Mouse (Mus musculus) intestine, embryonic 15.5 days (tissue): ENCODE measurements around the gene Trcg1. TPM values are rescaled to one million over a fixed set of nuclear protein-coding genes. Genes with fewer than 3 reads are reported as not detected.
"Not testable (repeated sequence)": the region's sequence is repeated elsewhere in the genome, so short reads cannot be mapped to it uniquely, and the experiment has no call there.

Source experiments
- ATAC-seq: fragments of 200-750 bp; cut with Nextera tagmentation; 2 replicates; pipeline ENCODE4 v1.8.0; 2017; ENCODE audit warnings: moderate TSS enrichment, moderate library complexity
- H3K27ac ChIP-seq: fragments of 300-500 bp; sonication (generic); 2 replicates; pipeline ENCODE4 v1.5.1; 2015; ENCODE audit warnings: mild to moderate bottlenecking, inconsistent platforms
- H3K27me3 ChIP-seq: fragments of 300-500 bp; sonication (generic); replicated peaks from 2 replicates; pipeline ENCODE4 v1.6.1; 2015; ENCODE audit warnings: inconsistent platforms
- H3K36me3 ChIP-seq: fragments of 300-500 bp; sonication (generic); 2 replicates; pipeline ENCODE4 v1.6.1; 2015; ENCODE audit warnings: inconsistent platforms
- H3K4me1 ChIP-seq: fragments of 300-500 bp; sonication (generic); replicated peaks from 2 replicates; pipeline ENCODE4 v1.6.1; 2015; ENCODE audit warnings: inconsistent platforms
- H3K4me2 ChIP-seq: fragments of 300-500 bp; sonication (generic); replicated peaks from 2 replicates; pipeline ENCODE4 v1.6.1; 2015; ENCODE audit warnings: mild to moderate bottlenecking, inconsistent platforms
- H3K4me3 ChIP-seq: fragments of 300-500 bp; sonication (generic); replicated peaks from 2 replicates; pipeline ENCODE4 v1.5.1; 2015; ENCODE audit warnings: inconsistent platforms
- H3K9ac ChIP-seq: fragments of 300-500 bp; sonication (generic); 2 replicates; pipeline ENCODE4 v1.6.1; 2015; ENCODE audit warnings: inconsistent platforms
- H3K9me3 ChIP-seq: fragments of 300-500 bp; sonication (generic); 2 replicates; pipeline ENCODE4 v1.6.1; 2016; ENCODE audit warnings: inconsistent platforms
- WGBS: fragments of 180-500 bp; shearing (Covaris S2); methylation state at CpG from one replicate; pipeline ENCODE4 v1.1.7; 2015; 5-methylcytosine and 5-hydroxymethylcytosine counted together
- polyA plus RNA-seq: library from polyadenylated mRNA; unstranded; fragments of >200 nt; fragmentation: Nextera tagmentation; extraction: Ambion mirVana; gene quantifications from 2 replicates; pipeline ENCODE4 v1.2.1, GENCODE M21; 2015

The Trcg1 gene
- polyA plus RNA-seq, 1 experiment from 2014 or later = not detected

DNA sequence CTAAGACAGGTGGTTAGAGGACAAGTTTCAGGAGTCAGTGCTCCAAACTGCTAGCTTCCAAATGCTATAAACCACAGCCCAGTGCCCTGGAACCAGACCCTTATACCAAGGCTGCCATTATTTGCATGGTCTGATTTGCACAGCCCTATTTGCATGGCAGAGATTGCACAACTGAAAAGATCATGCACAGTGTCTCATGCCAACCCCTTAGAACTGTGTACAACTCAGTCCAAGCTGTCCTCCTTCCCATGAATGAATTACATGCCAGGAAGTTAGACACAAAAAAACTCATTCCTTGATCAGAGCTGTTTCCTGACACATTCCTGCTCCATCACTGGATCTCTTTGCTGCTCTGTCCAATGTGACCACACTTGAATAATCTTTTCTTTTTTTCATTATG, 13.0 kb upstream of the Trcg1 start:
- Histone ChIP-seq H3K9me3 (no peaks in the 10 kb centered on the region), H3K4me2 (no peak overlapping the region), H3K27me3 (no peaks in the 10 kb centered on the region), H3K36me3 (no peaks in the 10 kb centered on the region), H3K4me3 (no peak overlapping the region), H3K4me1 (no peaks in the 10 kb centered on the region), H3K27ac (no peak overlapping the region), H3K9ac (no peak overlapping the region)
- ATAC-seq = no peak

- Histone ChIP-seq H3K9ac (no peak overlapping the region), H3K36me3 (no peaks in the 10 kb centered on the region), H3K9me3 (no peaks in the 10 kb centered on the region), H3K4me2 (no peak overlapping the region), H3K4me3 (no peak overlapping the region), H3K27ac (no peak overlapping the region), H3K27me3 (no peaks in the 10 kb centered on the region), H3K4me1 (peaks cover 7% of the 10 kb centered on the region; the same call in 1 of the 2 replicates)
- no peak for ATAC-seq
- 74% methylated on average over 13 of the region's 13 CpGs for WGBS
Observed at GRCm38 (mm10) chr9:57225780-57226627, 10.4 kb upstream of the Trcg1 start.

- not testable (repeated sequence) for H3K4me3 ChIP-seq, H3K9ac ChIP-seq, H3K27me3 ChIP-seq, ATAC-seq, H3K36me3 ChIP-seq, H3K4me2 ChIP-seq, H3K4me1 ChIP-seq, H3K27ac ChIP-seq, H3K9me3 ChIP-seq
- 86% methylated on average over 6 of the region's 6 CpGs for whole genome bisulfite sequencing
Observed at GRCm38 (mm10) chr9:57226628-57227122, 9.7 kb upstream of the Trcg1 start.

- Histone ChIP-seq H3K27me3 (no peaks in the 10 kb centered on the region), H3K9me3 (no peaks in the 10 kb centered on the region), H3K36me3 (no peaks in the 10 kb centered on the region), H3K4me2 (no peak overlapping the region), H3K9ac (no peak overlapping the region), H3K4me1 (peaks cover 7% of the 10 kb centered on the region; the same call in 1 of the 2 replicates), H3K27ac (no peak overlapping the region), H3K4me3 (no peak overlapping the region)
- WGBS = 62% methylated on average over 5 of the region's 5 CpGs
- no peak for ATAC-seq
Observed at GRCm38 (mm10) chr9:57227203-57227602, 9.2 kb upstream of the Trcg1 start.

DNA sequence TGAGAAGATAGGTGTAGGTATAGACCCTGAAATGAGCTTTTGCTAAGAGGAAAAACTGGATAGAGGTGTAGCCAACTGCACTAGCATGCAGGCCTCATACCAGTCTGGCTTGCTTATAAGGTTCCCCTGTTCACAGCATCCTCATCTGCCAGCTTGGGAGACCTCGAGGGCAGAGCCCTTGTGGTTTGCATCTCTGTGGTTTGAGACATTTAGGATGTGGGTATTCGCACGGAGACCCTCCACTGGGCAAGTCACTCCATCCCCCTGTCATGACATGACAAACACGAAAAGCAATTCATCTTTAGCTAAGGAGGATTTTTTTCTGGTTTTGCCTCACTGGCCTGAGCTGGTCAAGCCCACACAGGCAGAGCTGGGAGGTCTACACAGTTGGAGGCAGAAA, 8.2 kb upstream of the Trcg1 start:
- no peaks in the 10 kb centered on the region for H3K9me3 ChIP-seq
- H3K27ac ChIP-seq = no peak overlapping the region
- H3K9ac ChIP-seq = no peak overlapping the region
- H3K4me3 ChIP-seq = no peak overlapping the region
- no peaks in the 10 kb centered on the region for H3K27me3 ChIP-seq
- H3K36me3 ChIP-seq = no peaks in the 10 kb centered on the region
- peaks cover 7% of the 10 kb centered on the region; the same call in 1 of the 2 replicates for H3K4me1 ChIP-seq
- ATAC-seq = no peak
- WGBS = 74% methylated on average over 4 of the region's 4 CpGs
- H3K4me2 ChIP-seq = no peak overlapping the region

GRCm38 (mm10) chr9:57229726-57230125, 6.6 kb upstream of the Trcg1 start:
- Histone ChIP-seq H3K4me1 (peaks cover 7% of the 10 kb centered on the region; the same call in 1 of the 2 replicates), H3K4me2 (no peak overlapping the region), H3K9me3 (no peaks in the 10 kb centered on the region), H3K27ac (no peak overlapping the region), H3K9ac (no peak overlapping the region), H3K4me3 (no peak overlapping the region), H3K27me3 (no peaks in the 10 kb centered on the region), H3K36me3 (no peaks in the 10 kb centered on the region)
- ATAC-seq = no peak
- 68% methylated on average over 4 of the region's 4 CpGs for WGBS

DNA sequence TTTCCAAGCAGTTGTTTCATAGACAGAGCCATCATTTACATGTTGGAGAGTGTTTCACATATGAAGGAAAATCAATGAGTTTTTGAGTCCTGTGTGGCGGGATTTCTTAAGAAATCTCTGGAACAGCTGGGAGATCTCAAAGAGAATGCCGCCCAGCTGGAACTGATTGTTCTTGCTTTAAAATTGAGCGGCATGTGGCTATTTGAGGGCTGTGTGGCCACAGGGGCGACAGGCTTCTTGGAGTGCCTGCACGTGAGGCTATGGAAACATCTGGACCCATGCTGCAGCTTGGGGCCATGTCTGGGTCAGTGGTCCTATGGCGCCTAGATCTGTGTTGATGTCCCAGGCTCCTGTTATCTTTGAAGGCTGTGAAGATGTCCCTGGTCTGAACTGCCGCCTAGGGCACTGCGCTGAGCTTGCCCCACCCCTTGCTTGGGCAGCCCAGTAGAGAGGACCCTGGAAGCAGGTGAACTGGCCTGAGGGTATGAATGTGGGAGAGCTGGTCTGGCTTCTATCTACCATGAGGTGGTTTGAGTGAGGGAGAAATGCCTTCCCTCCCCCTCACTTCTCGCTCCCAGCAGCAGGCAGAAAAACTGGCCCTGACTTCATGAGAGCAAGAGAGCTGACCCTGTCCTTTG, 6.1 kb upstream of the Trcg1 start:
- 61% methylated on average over 9 of the region's 9 CpGs for WGBS

GRCm38 (mm10) chr9:57231536-57232255, 4.7 kb upstream of the Trcg1 start:
- Histone ChIP-seq H3K9me3 (no peaks in the 10 kb centered on the region), H3K4me3 (no peak overlapping the region), H3K36me3 (no peaks in the 10 kb centered on the region), H3K4me1 (peaks cover 7% of the 10 kb centered on the region; the same call in 1 of the 2 replicates), H3K9ac (no peak overlapping the region), H3K4me2 (no peak overlapping the region), H3K27ac (no peak overlapping the region), H3K27me3 (no peaks in the 10 kb centered on the region)
- ATAC-seq = no peak
- 77% methylated on average over 8 of the region's 8 CpGs for WGBS

More for the DNA sequence above, 6.1 kb upstream of the Trcg1 start:
- Histone ChIP-seq H3K4me2 (no peak overlapping the region), H3K4me3 (no peak overlapping the region), H3K36me3 (no peaks in the 10 kb centered on the region), H3K9ac (no peak overlapping the region), H3K9me3 (no peaks in the 10 kb centered on the region), H3K27ac (no peak overlapping the region), H3K27me3 (no peaks in the 10 kb centered on the region), H3K4me1 (peaks cover 7% of the 10 kb centered on the region; the same call in 1 of the 2 replicates)
- ATAC-seq = no peak

GRCm38 (mm10) chr9:57232341-57232940, 3.9 kb upstream of the Trcg1 start:
- Histone ChIP-seq H3K4me2 (no peak overlapping the region), H3K36me3 (no peaks in the 10 kb centered on the region), H3K4me3 (no peak overlapping the region), H3K4me1 (peaks cover 7% of the 10 kb centered on the region; the same call in 1 of the 2 replicates), H3K9ac (no peak overlapping the region), H3K27ac (no peak overlapping the region), H3K27me3 (no peaks in the 10 kb centered on the region), H3K9me3 (no peaks in the 10 kb centered on the region)
- WGBS = 87% methylated on average over 5 of the region's 5 CpGs
- ATAC-seq = no peak

DNA sequence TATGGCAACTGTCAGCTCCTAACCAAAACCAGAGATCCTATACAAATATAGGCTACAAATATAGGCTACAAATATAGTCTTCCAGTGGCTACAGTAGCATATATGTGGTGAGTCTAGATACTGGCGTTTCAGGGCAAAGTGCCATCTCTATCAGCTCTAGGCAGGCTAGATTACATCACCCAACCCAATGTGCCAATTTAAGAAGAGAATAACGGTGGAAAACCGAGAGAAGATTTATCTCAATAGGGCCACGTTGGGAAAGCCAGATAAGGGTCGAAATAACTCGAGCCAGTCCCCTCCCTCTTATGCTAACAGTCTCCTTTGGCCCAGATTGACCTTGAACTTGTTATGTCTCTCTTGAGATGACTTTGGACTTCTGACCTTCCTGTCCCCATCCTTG, 3.2 kb upstream of the Trcg1 start:
- whole genome bisulfite sequencing = 64% methylated on average over 6 of the region's 6 CpGs
- no peaks in the 10 kb centered on the region for H3K9me3 ChIP-seq

GRCm38 (mm10) chr9:57233767-57234166, 2.6 kb upstream of the Trcg1 start:
- no peaks in the 10 kb centered on the region for H3K36me3 ChIP-seq
- no peak overlapping the region for H3K4me2 ChIP-seq
- peaks cover 7% of the 10 kb centered on the region; the same call in 1 of the 2 replicates for H3K4me1 ChIP-seq
- no peaks in the 10 kb centered on the region for H3K9me3 ChIP-seq
- no peak overlapping the region for H3K4me3 ChIP-seq
- no peak overlapping the region for H3K9ac ChIP-seq
- no peak overlapping the region for H3K27ac ChIP-seq
- ATAC-seq = no peak
- WGBS = 93% methylated on average over 3 of the region's 3 CpGs
- H3K27me3 ChIP-seq = no peaks in the 10 kb centered on the region

More for the DNA sequence above, 3.2 kb upstream of the Trcg1 start:
- no peak for ATAC-seq
- H3K4me1 ChIP-seq = peaks cover 7% of the 10 kb centered on the region; the same call in 1 of the 2 replicates
- no peak overlapping the region for H3K27ac ChIP-seq
- no peak overlapping the region for H3K4me3 ChIP-seq
- H3K9ac ChIP-seq = no peak overlapping the region
- H3K36me3 ChIP-seq = no peaks in the 10 kb centered on the region
- H3K4me2 ChIP-seq = no peak overlapping the region
- H3K27me3 ChIP-seq = no peaks in the 10 kb centered on the region

- Histone ChIP-seq H3K36me3 (no peaks in the 10 kb centered on the region), H3K9me3 (no peaks in the 10 kb centered on the region), H3K9ac (no peak overlapping the region), H3K27ac (no peak overlapping the region), H3K4me3 (no peak overlapping the region), H3K4me2 (no peak overlapping the region), H3K27me3 (no peaks in the 10 kb centered on the region), H3K4me1 (no peaks in the 10 kb centered on the region)
- ATAC-seq = no peak
- WGBS = 80% methylated on average over 5 of the region's 5 CpGs
Observed at GRCm38 (mm10) chr9:57237705-57238104, 1.3 kb downstream of the Trcg1 start.
